Mouse (Mus musculus) right cerebral cortex, postnatal 4 days (tissue): ENCODE measurements around the gene Pcdh9.

Experiments used
- DNase-seq: peaks from one replicate; pipeline ENCODE4 v3.0.0-alpha.2; 2022

The Pcdh9 gene

GRCm38 (mm10) chr14:93543970-93544627, 346.4 kb downstream of the Pcdh9 start:
- DNase-seq, result no peak

GRCm38 (mm10) chr14:93543561-93543960, 346.9 kb downstream of the Pcdh9 start:
- DNase-seq, result peak; percentile 18

GRCm38 (mm10) chr14:93534928-93535327, 355.6 kb downstream of the Pcdh9 start:
- no peak for DNase-seq

GRCm38 (mm10) chr14:93523430-93523829, 367.0 kb downstream of the Pcdh9 start:
- no peak for DNase-seq

- no peak for DNase-seq
Observed at GRCm38 (mm10) chr14:93520166-93520565, 370.3 kb downstream of the Pcdh9 start.

GRCm38 (mm10) chr14:93516679-93517078, 373.8 kb downstream of the Pcdh9 start:
- no peak for DNase-seq

GRCm38 (mm10) chr14:93506107-93506506, 384.4 kb downstream of the Pcdh9 start:
- DNase-seq, result no peak

GRCm38 (mm10) chr14:93498813-93499690, 391.4 kb downstream of the Pcdh9 start:
- peak; percentile 64 for DNase-seq

- no peak for DNase-seq
Observed at GRCm38 (mm10) chr14:93474991-93475390, 415.5 kb downstream of the Pcdh9 start.

GRCm38 (mm10) chr14:93472494-93472893, 418.0 kb downstream of the Pcdh9 start:
- DNase-seq, result no peak

GRCm38 (mm10) chr14:93463360-93463892, 427.1 kb downstream of the Pcdh9 start:
- DNase-seq, result no peak

GRCm38 (mm10) chr14:93450930-93451665, 439.4 kb downstream of the Pcdh9 start:
- no peak for DNase-seq

GRCm38 (mm10) chr14:93441852-93442251, 448.6 kb downstream of the Pcdh9 start:
- no peak for DNase-seq

GRCm38 (mm10) chr14:93437226-93437625, 453.3 kb downstream of the Pcdh9 start:
- no peak for DNase-seq

GRCm38 (mm10) chr14:93416752-93417151, 473.7 kb downstream of the Pcdh9 start:
- DNase-seq, result peak; percentile 55

GRCm38 (mm10) chr14:93415496-93415895, 475.0 kb downstream of the Pcdh9 start:
- no peak for DNase-seq

GRCm38 (mm10) chr14:93409314-93409713, 481.2 kb downstream of the Pcdh9 start:
- no peak for DNase-seq

GRCm38 (mm10) chr14:93407747-93408146, 482.7 kb downstream of the Pcdh9 start:
- no peak for DNase-seq

- DNase-seq, result no peak
Observed at GRCm38 (mm10) chr14:93385090-93385489, 505.4 kb downstream of the Pcdh9 start.

- no peak for DNase-seq
Observed at GRCm38 (mm10) chr14:93381163-93381562, 509.3 kb downstream of the Pcdh9 start.

GRCm38 (mm10) chr14:93380757-93381156, 509.7 kb downstream of the Pcdh9 start:
- DNase-seq, result no peak

GRCm38 (mm10) chr14:93376159-93376558, 514.3 kb downstream of the Pcdh9 start:
- no peak for DNase-seq

- DNase-seq, result no peak
Observed at GRCm38 (mm10) chr14:93374181-93374580, 516.3 kb downstream of the Pcdh9 start.
